Mouse (Mus musculus) heart, embryonic 10.5 days (tissue): ENCODE measurements around the gene Mcl1. TPM values are rescaled to one million over a fixed set of nuclear protein-coding genes. Genes with fewer than 3 reads are reported as not detected.
"Not testable (repeated sequence)": the region's sequence is repeated elsewhere in the genome, so short reads cannot be mapped to it uniquely, and the experiment has no call there.

ENCODE experiments used
- DNase-seq: peaks from one replicate; pipeline ENCODE4 v3.0.0-alpha.2; 2017; ENCODE audit warnings: low spot score
- H3K27ac ChIP-seq: fragments of 300-500 bp; sonication (generic); 2 replicates; pipeline ENCODE4 v1.5.1; 2016; ENCODE audit warnings: mild to moderate bottlenecking
- H3K27me3 ChIP-seq: fragments of 300-500 bp; sonication (generic); 2 replicates; pipeline ENCODE4 v1.6.1; 2016; ENCODE audit warnings: mild to moderate bottlenecking; ENCODE audit not compliant: poor library complexity, insufficient read depth, severe bottlenecking
- H3K36me3 ChIP-seq: fragments of 300-500 bp; sonication (generic); 2 replicates; pipeline ENCODE4 v1.6.1; 2016; ENCODE audit warnings: mild to moderate bottlenecking, moderate library complexity
- H3K4me1 ChIP-seq: fragments of 300-500 bp; sonication (generic); 2 replicates; pipeline ENCODE4 v1.6.1; 2016; ENCODE audit warnings: mild to moderate bottlenecking
- H3K4me3 ChIP-seq: fragments of 300-500 bp; sonication (generic); 2 replicates; pipeline ENCODE4 v1.5.1; 2016; ENCODE audit warnings: mild to moderate bottlenecking, moderate library complexity
- H3K9me3 ChIP-seq: fragments of 300-500 bp; sonication (generic); 2 replicates; pipeline ENCODE4 v1.6.1; 2016; ENCODE audit warnings: mild to moderate bottlenecking, moderate library complexity
- WGBS: fragments of 180-500 bp; shearing (Covaris S2); methylation state at CpG from one replicate; pipeline ENCODE4 v1.1.7; 2016; 5-methylcytosine and 5-hydroxymethylcytosine counted together
- polyA plus RNA-seq: library from polyadenylated mRNA; unstranded; fragments of >200 nt; fragmentation: Nextera tagmentation; extraction: Ambion mirVana; gene quantifications from 2 replicates; pipeline ENCODE4 v1.2.1, GENCODE M21; 2016

Gene Mcl1
- polyA plus RNA-seq, 1 experiment from 2014 or later = 50.2 TPM

- no peak for DNase-seq
- 34% methylated on average over 10 of the region's 10 CpGs for WGBS
- Histone ChIP-seq H3K27ac (peak overlapping the region; percentile 89), H3K9me3 (no peaks in the 10 kb centered on the region), H3K27me3 (no peaks in the 10 kb centered on the region), H3K4me3 (peak overlapping the region; percentile 65), H3K4me1 (peaks cover 82% of the 10 kb centered on the region), H3K36me3 (no peaks in the 10 kb centered on the region)
These were observed 28.0 kb downstream of the Mcl1 start for GRCm38 (mm10) chr3:95686492-95687167.

- Histone ChIP-seq H3K4me1 (peaks cover 77% of the 10 kb centered on the region), H3K27ac (peak overlapping the region; percentile 89), H3K36me3 (no peaks in the 10 kb centered on the region), H3K4me3 (peak overlapping the region; percentile 65), H3K9me3 (no peaks in the 10 kb centered on the region), H3K27me3 (no peaks in the 10 kb centered on the region)
- WGBS = 4% methylated on average over 3 of the region's 4 CpGs
- DNase-seq = peak; percentile 74
These were observed 28.6 kb downstream of the Mcl1 start for GRCm38 (mm10) chr3:95687168-95687523.

GRCm38 (mm10) chr3:95687524-95688421, 29.2 kb downstream of the Mcl1 start, which contains the start of gene Adamtsl4:
TSS of gene Adamtsl4 (minus strand) at chr3:95687917.
- no peaks in the 10 kb centered on the region for H3K9me3 ChIP-seq
- peak within 1 kb of the TSS; percentile 65 for H3K4me3 ChIP-seq
- H3K36me3 ChIP-seq = no peaks in the 10 kb centered on the region
- H3K27me3 ChIP-seq = no peaks in the 10 kb centered on the region
- H3K4me1 ChIP-seq = peaks cover 82% of the 10 kb centered on the region
- H3K27ac ChIP-seq = peak within 1 kb of the TSS; percentile 89
- DNase-seq = peak; percentile 85
- 6% methylated on average over 50 of the region's 50 CpGs for WGBS

- peak overlapping the region; percentile 89 for H3K27ac ChIP-seq
- no peaks in the 10 kb centered on the region for H3K36me3 ChIP-seq
- no peaks in the 10 kb centered on the region for H3K9me3 ChIP-seq
- DNase-seq = peak; percentile 92
- peaks cover 83% of the 10 kb centered on the region for H3K4me1 ChIP-seq
- H3K4me3 ChIP-seq = peak overlapping the region; percentile 39
- WGBS = 18% methylated on average over 11 of the region's 11 CpGs
- no peaks in the 10 kb centered on the region for H3K27me3 ChIP-seq
These were observed 30.8 kb downstream of the Mcl1 start for GRCm38 (mm10) chr3:95689171-95689915.

- Histone ChIP-seq H3K27me3 (no peaks in the 10 kb centered on the region), H3K4me1 (peaks cover 81% of the 10 kb centered on the region), H3K27ac (peak overlapping the region; percentile 89), H3K9me3 (no peaks in the 10 kb centered on the region), H3K4me3 (peak overlapping the region; percentile 39), H3K36me3 (no peaks in the 10 kb centered on the region)
- WGBS = 23% methylated on average over 2 of the region's 2 CpGs
- no peak for DNase-seq
These were observed 31.4 kb downstream of the Mcl1 start for GRCm38 (mm10) chr3:95689940-95690339.

DNA sequence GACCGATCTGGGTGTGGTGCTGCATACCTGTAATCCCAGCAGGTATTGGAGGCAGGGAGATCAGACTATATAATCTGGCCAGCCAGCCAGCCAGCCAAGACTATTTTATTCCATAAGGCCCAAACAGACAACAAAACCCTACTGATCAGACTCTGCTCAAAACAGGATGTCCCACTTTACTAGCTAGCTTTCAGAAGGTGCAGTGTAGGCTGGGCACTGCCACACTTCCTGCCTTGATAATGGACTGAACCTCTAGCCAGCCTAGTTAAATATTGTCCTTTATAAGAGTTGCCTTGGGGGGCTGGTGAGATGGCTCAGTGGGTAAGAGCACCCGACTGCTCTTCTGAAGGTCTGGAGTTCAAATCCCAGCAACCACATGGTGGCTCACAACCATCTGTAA, 32.0 kb downstream of the Mcl1 start:
- H3K4me1 ChIP-seq = peaks cover 81% of the 10 kb centered on the region
- H3K27me3 ChIP-seq, H3K9me3 ChIP-seq, DNase-seq, H3K36me3 ChIP-seq, H3K4me3 ChIP-seq: not testable (repeated sequence)
- WGBS = 86% methylated on average over 2 of the region's 2 CpGs
- peak overlapping the region; percentile 89 for H3K27ac ChIP-seq

- DNase-seq = no peak
- no peaks in the 10 kb centered on the region for H3K27me3 ChIP-seq
- no peaks in the 10 kb centered on the region for H3K9me3 ChIP-seq
- H3K27ac ChIP-seq = peak overlapping the region; percentile 83
- no peaks in the 10 kb centered on the region for H3K36me3 ChIP-seq
- H3K4me1 ChIP-seq = peaks cover 73% of the 10 kb centered on the region
- H3K4me3 ChIP-seq = no peak overlapping the region
- WGBS = 36% methylated on average over 6 of the region's 6 CpGs
These were observed 34.1 kb downstream of the Mcl1 start for GRCm38 (mm10) chr3:95692677-95693076.

DNA sequence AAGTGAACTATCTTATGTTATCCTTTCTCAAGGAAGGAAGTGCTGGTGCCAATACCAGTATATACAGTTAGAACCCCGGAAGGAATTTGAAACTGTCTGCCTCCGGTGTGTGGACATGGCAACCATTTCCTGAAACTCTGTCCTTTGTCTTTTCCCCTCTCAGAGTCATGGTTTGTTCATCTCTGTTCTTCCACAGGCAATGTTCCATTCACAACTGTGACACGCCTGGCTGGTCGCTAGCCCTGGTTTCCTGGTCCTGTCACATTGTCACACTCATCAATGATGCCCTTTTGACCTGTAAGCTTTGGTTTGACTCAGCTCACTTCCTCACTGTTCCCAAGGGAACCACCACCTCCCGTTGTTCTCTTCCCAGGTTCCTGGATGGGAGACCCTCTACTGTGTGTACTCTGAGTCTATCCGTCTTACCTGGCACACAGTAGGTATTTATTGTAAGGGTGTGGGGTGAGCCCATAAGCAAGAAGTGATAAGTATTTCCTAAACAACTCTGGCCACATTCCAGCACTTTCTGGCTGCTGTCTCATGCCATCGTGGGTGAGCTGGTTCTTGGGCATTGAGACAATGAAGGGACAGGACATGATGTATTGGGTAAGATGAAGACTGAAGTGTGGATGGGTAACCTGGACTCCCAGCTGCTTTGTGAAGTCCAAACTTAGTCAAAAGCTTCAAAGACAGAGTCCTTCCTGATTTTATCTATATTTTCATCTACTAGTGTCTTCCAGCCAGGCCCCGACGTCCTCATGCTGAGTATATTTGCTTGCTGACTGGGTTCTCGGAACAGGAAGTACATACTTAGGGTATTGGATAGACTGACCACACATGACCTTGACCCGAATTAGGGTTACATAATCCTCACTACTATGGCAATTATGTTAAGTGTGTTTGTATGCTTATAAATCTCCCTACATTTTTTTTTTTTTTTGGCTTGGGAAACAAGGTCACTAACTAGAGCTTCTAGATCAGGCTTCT, 35.5 kb downstream of the Mcl1 start:
- Histone ChIP-seq H3K27ac (peak overlapping the region; percentile 83), H3K27me3 (no peaks in the 10 kb centered on the region), H3K36me3 (no peaks in the 10 kb centered on the region), H3K9me3 (no peaks in the 10 kb centered on the region), H3K4me1 (peaks cover 61% of the 10 kb centered on the region), H3K4me3 (no peak overlapping the region)
- WGBS = 46% methylated on average over 11 of the region's 11 CpGs
- no peak for DNase-seq

- Histone ChIP-seq H3K27me3 (no peaks in the 10 kb centered on the region), H3K36me3 (no peaks in the 10 kb centered on the region), H3K27ac (peak overlapping the region; percentile 83), H3K4me3 (no peak overlapping the region), H3K9me3 (no peaks in the 10 kb centered on the region), H3K4me1 (peaks cover 57% of the 10 kb centered on the region)
- 62% methylated on average over 11 of the region's 11 CpGs for WGBS
- no peak for DNase-seq
These were observed 36.5 kb downstream of the Mcl1 start for GRCm38 (mm10) chr3:95694808-95695703.

GRCm38 (mm10) chr3:95695796-95696195, 37.2 kb downstream of the Mcl1 start:
- H3K4me1 ChIP-seq = peaks cover 58% of the 10 kb centered on the region
- H3K36me3 ChIP-seq = no peaks in the 10 kb centered on the region
- no peak for DNase-seq
- 20% methylated on average over 3 of the region's 3 CpGs for WGBS
- H3K4me3 ChIP-seq = no peak overlapping the region
- H3K27me3 ChIP-seq = no peaks in the 10 kb centered on the region
- H3K9me3 ChIP-seq = no peaks in the 10 kb centered on the region
- peak overlapping the region; percentile 83 for H3K27ac ChIP-seq

DNA sequence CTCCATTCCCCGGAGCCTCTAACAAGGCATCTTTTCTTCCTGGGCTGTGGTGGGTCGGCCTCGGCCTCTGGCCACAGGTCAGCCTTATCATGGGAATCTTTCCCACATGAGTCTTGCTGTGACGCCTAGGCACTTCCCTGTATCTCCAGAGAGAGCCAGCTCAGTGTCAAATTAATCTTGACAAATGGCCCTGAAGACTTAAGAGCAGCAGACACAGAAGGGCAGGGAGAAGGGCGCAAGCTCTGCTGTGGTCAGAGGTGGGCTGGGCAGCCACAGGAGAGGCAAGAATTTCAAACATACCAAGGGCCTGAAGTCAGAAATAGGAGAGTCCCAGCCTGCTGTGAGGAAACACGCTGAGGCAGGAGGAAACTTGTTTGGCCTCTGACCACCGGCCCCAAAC, 37.8 kb downstream of the Mcl1 start:
- Histone ChIP-seq H3K27ac (peak overlapping the region; percentile 83), H3K9me3 (no peaks in the 10 kb centered on the region), H3K4me1 (peaks cover 62% of the 10 kb centered on the region), H3K36me3 (no peaks in the 10 kb centered on the region), H3K4me3 (peak overlapping the region; percentile 22; the same call in 1 of the 2 replicates), H3K27me3 (no peaks in the 10 kb centered on the region)
- WGBS = 3% methylated on average over 7 of the region's 7 CpGs
- DNase-seq = no peak
